Mouse (Mus musculus): ENCODE data around the gene Dlgap4. TPM values are rescaled to one million over a fixed set of nuclear protein-coding genes. Genes with fewer than 3 reads are reported as not detected.
A peak's percentile ranks its signal among the peaks of the same experiment; 100 is the strongest.

The Dlgap4 gene
- polyA plus RNA-seq, 1 experiment from 2014 or later = 98.3 TPM

DNA sequence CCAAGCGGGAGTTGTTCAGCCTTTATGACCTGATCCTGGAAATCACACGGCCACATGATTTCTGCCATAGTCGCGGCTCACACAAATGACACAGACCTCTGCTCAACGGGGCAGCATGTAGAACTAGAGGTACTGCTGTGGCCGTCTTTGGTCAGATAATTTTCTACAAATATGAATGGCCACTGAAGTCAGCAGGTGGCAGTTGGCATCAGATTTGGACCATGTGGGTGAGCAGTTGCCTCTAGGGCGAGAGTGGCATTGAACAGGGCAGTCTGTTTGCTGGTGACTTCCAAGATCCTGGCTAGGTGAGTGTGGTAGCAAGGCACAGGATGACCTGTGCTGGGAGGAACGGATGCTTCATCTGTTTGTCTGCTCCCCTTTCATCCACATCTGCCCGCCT lies 24.0 kb upstream of the Dlgap4 start:
- Histone ChIP-seq H3K27me3 (no peaks in the 10 kb centered on the region; the same call in 1 of the 2 replicates), H3K4me1 (peaks cover 11% of the 10 kb centered on the region), H3K36me3 (no peaks in the 10 kb centered on the region), H3K4me2 (no peak overlapping the region), H3K9ac (no peak overlapping the region), H3K27ac (no peak overlapping the region), H3K9me3 (no peaks in the 10 kb centered on the region), H3K4me3 (no peak overlapping the region)
- WGBS = 86% methylated on average over 9 of the region's 9 CpGs
- ATAC-seq (ENCODE audit: insufficient number of reproducible peaks, insufficient read depth, low FRiP score, low TSS enrichment, low read depth) = no peak

DNA sequence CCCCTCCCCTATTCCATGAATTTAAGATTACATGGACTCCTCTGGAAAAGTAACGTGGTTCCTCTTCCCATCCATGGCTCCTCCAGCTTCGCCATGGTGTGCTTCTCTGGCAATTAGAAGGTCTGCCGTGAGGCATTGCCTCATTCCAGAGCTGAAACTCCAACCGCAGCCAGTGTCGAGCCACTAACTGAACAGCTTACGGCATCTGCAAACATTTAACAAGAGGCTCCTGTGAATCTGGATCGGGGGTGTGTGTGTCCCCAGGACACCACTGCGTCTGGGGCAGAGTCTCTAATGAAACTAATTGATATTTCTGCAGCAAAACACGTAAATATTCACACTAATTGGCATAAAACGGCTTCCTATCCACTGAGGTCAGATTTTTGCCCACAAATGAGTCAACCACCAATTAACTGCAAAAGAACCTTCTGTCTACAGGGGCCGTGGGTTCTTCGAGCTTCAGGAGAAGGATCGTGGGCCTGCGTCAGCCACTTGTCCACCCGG lies 18.5 kb upstream of the Dlgap4 start:
- Histone ChIP-seq H3K4me3 (no peak overlapping the region), H3K36me3 (no peaks in the 10 kb centered on the region), H3K9ac (no peak overlapping the region), H3K27me3 (no peaks in the 10 kb centered on the region; the same call in 1 of the 2 replicates), H3K4me1 (peaks cover 16% of the 10 kb centered on the region), H3K27ac (no peak overlapping the region), H3K4me2 (peak overlapping the region; percentile 28), H3K9me3 (no peaks in the 10 kb centered on the region)
- no peak for ATAC-seq (ENCODE audit: insufficient number of reproducible peaks, insufficient read depth, low FRiP score, low TSS enrichment, low read depth)
- WGBS = 28% methylated on average over 15 of the region's 15 CpGs

DNA sequence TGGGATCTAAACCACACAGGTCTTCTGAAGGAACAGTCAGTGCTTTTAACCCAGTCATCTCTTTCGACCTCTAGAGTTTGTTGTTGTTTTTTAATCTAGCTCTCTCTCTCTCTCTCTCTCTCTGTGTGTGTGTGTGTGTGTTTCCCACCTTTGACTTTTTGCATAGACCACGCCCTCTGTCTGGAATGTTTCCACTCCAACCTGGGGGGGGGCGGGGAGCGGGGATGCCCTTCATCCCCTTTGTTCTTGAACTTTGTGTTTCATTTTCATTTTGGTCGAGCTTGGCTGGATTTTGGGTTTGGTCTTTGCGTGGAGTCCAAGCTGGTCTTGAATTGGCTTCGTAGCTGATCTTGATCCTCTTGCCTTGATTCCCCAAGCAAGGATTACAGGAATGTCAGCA lies 10.9 kb upstream of the Dlgap4 start:
- Histone ChIP-seq H3K9me3 (no peaks in the 10 kb centered on the region), H3K36me3 (no peaks in the 10 kb centered on the region), H3K4me1 (no peaks in the 10 kb centered on the region), H3K9ac (no peak overlapping the region), H3K4me3 (no peak overlapping the region), H3K4me2 (no peak overlapping the region), H3K27me3 (peaks cover under 1% of the 10 kb centered on the region; the same call in 1 of the 2 replicates), H3K27ac (no peak overlapping the region)
- WGBS = 80% methylated on average over 7 of the region's 7 CpGs
- ATAC-seq (ENCODE audit: insufficient number of reproducible peaks, insufficient read depth, low FRiP score, low TSS enrichment, low read depth) = no peak

DNA sequence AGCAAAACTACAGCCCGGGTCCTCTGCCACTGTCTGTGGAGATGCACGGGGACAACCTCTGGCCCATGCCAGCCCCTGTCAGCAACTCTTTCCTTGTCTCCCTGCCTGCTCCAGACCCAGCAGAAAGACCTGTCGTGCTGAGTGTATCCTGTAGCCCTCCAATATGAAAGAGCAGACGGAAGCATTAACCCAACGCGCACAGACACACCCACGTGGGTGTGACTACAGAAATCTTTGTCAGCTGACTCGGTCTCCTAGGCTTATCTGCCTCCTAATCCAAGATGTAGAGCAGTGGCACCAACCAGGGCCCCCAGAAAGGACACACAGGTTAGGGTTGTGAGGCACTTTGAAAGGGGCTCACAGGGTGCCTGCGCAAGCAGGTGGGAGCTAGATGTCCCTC lies 9.8 kb upstream of the Dlgap4 start:
- Histone ChIP-seq H3K4me2 (no peak overlapping the region), H3K4me1 (no peaks in the 10 kb centered on the region)
- WGBS = 82% methylated on average over 9 of the region's 9 CpGs

DNA sequence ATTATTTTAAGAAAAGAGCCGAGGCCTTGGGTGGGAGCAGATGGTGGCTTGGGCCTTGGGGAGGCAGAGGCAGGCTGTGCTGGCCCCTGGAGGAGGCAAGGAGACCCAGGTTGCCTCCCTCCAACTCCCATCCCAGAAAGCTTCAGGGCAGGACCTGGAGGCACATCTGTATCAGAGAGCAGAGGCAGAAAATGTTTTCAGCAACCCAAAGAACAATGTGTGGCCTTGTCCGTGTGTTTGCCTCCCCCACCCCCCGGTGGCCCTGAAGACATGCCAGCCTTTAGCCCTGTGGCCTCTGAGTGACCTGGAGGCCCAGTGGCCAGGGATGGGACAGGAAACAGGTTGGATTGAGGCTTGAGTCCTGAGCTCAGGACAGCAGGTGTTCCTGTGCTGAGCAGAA lies 8.4 kb upstream of the Dlgap4 start:
- H3K36me3 ChIP-seq = no peaks in the 10 kb centered on the region

More for the DNA sequence above, 9.8 kb upstream of the Dlgap4 start:
- Histone ChIP-seq H3K9me3 (no peaks in the 10 kb centered on the region), H3K36me3 (no peaks in the 10 kb centered on the region), H3K4me3 (no peak overlapping the region), H3K27ac (no peak overlapping the region), H3K27me3 (peaks cover 8% of the 10 kb centered on the region; the same call in 1 of the 2 replicates), H3K9ac (no peak overlapping the region)
- no peak for ATAC-seq (ENCODE audit: insufficient number of reproducible peaks, insufficient read depth, low FRiP score, low TSS enrichment, low read depth)

DNA sequence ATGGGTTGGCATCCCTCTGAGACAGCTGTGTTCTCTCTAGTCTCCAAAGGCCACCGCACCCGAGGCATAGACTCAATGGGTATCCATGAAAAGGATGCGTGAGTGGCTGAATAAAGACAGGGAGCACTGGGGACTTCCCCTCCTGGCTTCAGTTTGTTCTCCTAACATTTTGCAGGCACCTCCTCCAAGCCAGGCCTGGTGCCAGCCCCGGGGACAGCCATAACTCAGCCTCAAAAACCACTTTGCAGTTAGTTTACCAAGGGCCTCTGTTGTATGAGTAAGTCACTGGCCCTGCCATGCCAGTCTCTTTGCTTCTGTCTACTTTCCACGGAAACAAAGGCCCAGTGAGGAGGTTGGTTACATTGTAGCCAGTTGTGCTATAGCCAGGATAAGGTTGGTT lies 7.5 kb upstream of the Dlgap4 start:
- H3K4me3 ChIP-seq = no peak overlapping the region
- no peak for ATAC-seq (ENCODE audit: insufficient number of reproducible peaks, insufficient read depth, low FRiP score, low TSS enrichment, low read depth)
- no peak overlapping the region for H3K27ac ChIP-seq
- H3K9ac ChIP-seq = no peak overlapping the region
- H3K4me1 ChIP-seq = no peaks in the 10 kb centered on the region
- H3K36me3 ChIP-seq = no peaks in the 10 kb centered on the region
- H3K27me3 ChIP-seq = peaks cover 27% of the 10 kb centered on the region
- WGBS = 76% methylated on average over 5 of the region's 5 CpGs
- H3K4me2 ChIP-seq = no peak overlapping the region
- no peaks in the 10 kb centered on the region for H3K9me3 ChIP-seq

More for the DNA sequence above, 8.4 kb upstream of the Dlgap4 start:
- peaks cover 22% of the 10 kb centered on the region for H3K27me3 ChIP-seq
- ATAC-seq (ENCODE audit: insufficient number of reproducible peaks, insufficient read depth, low FRiP score, low TSS enrichment, low read depth) = no peak
- H3K4me2 ChIP-seq = no peak overlapping the region
- 45% methylated on average over 3 of the region's 3 CpGs for WGBS
- H3K4me3 ChIP-seq = no peak overlapping the region
- H3K27ac ChIP-seq = no peak overlapping the region
- no peaks in the 10 kb centered on the region for H3K4me1 ChIP-seq
- H3K9me3 ChIP-seq = no peaks in the 10 kb centered on the region
- H3K9ac ChIP-seq = no peak overlapping the region

DNA sequence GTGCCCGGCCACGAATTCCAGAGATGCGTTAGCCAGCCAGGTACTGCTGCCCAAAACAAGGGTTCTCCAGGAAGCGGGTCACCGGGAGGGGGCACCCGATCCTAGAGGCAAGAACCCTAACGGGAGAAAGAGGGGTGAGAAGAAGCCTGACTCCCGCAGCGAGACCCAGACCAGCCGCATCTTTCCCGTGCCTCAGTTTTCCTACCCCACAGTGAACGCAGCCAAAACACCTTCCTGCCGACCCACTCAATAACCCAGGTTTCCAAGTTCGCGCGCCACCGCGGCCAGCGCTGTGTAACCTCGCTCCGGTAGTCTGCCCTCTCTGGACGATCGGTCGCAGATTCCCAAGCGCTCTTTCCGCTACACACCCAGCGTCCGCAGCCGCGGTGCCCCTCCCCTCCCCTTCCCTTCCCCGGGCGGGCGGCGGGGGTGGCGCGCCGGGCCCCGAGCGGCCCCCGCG lies 394 bp upstream of the Dlgap4 start:
- peaks cover 90% of the 10 kb centered on the region for H3K27me3 ChIP-seq
- no peaks in the 10 kb centered on the region for H3K9me3 ChIP-seq
- under 1% methylated on average over 41 of the region's 41 CpGs for whole genome bisulfite sequencing
- H3K4me2 ChIP-seq = peak overlapping the region; percentile 98
- H3K4me3 ChIP-seq = peak overlapping the region; percentile 79
- H3K36me3 ChIP-seq = no peaks in the 10 kb centered on the region
- no peak overlapping the region for H3K27ac ChIP-seq
- H3K4me1 ChIP-seq = peaks cover 25% of the 10 kb centered on the region
- no peak for ATAC-seq (ENCODE audit: insufficient number of reproducible peaks, insufficient read depth, low FRiP score, low TSS enrichment, low read depth)
- H3K9ac ChIP-seq = peak overlapping the region; percentile 79

DNA sequence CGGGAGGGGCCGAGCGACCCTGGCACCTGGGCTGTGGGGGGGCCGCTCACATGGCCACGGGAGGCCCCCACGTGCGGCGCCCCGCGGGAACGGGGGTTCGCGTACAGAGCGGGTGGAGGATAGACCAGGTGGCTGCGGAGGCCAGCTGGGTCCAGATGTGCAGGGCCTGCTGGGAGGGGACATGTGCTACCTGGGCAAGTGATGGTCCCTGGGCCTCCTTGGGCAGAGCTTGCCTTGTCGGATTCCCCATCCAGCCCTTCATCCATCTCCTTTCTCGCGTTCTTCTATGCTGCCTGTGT lies 702 bp downstream of the Dlgap4 start:
- Histone ChIP-seq H3K36me3 (no peaks in the 10 kb centered on the region), H3K4me1 (peaks cover 25% of the 10 kb centered on the region), H3K27ac (no peak overlapping the region), H3K4me2 (peak overlapping the region; percentile 98), H3K9me3 (no peaks in the 10 kb centered on the region), H3K4me3 (peak overlapping the region; percentile 79), H3K9ac (peak overlapping the region; percentile 79), H3K27me3 (peaks cover 94% of the 10 kb centered on the region)
- 1% methylated on average over 18 of the region's 18 CpGs for WGBS
- ATAC-seq (ENCODE audit: insufficient number of reproducible peaks, insufficient read depth, low FRiP score, low TSS enrichment, low read depth) = 0 out of 2 replicates have a peak, but pooled peaks have one; percentile 32

DNA sequence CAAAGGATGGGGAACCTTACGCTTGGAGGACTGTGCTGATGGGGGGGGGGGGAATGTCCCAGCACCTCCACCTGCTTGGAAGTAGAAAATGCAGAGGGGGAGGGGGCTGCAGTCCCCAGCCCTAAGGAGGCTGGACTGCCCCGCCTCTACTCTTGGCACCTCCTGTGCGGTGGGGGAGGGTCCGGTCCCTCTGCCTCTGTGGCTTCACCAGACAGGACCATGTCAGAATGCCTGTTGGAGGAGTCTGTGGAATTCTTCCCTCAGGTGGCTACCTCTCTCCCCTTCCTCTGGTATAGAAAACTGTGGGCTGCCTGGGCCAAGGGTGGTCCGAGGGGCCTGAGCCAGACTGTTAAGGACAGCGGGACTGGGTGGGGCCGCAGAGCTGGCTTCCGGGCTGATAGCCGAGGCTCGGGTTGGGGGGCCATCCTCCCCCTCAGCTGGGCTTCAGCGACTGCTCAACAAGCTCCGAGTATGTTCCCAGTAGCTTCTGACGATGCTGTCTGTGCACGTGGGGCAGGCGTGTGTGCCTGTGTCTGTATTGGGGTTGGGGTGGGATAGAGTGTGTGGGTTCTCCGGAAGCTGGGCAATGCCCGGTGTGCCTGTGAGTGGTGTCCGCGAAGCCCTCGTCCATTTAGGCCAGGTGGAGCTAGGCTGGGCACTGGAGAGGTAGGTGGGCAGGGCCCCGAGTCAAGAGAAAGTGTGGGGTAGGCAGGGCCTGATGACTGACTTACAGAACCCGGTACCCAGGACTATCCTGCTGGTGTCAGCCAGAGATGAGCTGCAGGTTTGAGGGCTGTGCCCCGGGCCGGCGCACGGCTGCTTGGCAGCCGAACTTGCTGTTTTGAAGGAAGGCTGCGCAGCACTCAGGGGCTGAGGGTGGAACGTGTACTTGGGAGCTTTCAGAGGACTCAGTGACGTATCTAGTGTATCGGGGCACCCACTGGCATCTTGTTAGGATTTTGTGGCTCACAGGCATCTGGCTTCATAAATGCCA lies 1.5 kb downstream of the Dlgap4 start:
- Histone ChIP-seq H3K4me3 (peak overlapping the region; percentile 79), H3K36me3 (no peaks in the 10 kb centered on the region), H3K27me3 (peaks cover 94% of the 10 kb centered on the region), H3K27ac (no peak overlapping the region), H3K9me3 (no peaks in the 10 kb centered on the region), H3K4me2 (peak overlapping the region; percentile 98), H3K4me1 (peaks cover 25% of the 10 kb centered on the region), H3K9ac (no peak overlapping the region)
- 7% methylated on average over 31 of the region's 31 CpGs for WGBS
- ATAC-seq (ENCODE audit: insufficient number of reproducible peaks, insufficient read depth, low FRiP score, low TSS enrichment, low read depth) = no peak

DNA sequence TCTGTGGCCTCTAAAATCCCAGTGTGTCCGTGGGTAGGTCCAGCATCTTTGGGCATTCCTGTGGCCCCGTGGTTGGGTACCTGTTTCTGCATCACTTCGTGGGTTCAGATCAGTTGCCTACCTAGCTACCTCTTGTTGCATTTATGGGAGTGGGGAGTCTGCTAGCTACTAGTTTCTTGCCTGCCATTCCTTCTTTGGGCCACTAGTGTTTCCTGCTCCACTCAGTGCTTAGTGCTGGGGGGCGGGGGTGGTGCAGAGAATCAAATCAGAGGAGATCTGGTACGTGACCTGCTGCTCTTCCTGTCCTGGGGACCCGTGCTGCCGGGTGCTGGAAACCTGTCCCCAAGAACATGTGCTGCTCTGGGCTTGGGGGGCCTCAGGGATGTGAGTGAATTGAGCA lies 3.0 kb downstream of the Dlgap4 start:
- H3K27ac ChIP-seq = no peak overlapping the region
- H3K27me3 ChIP-seq = peaks cover 83% of the 10 kb centered on the region
- no peaks in the 10 kb centered on the region for H3K36me3 ChIP-seq
- no peak overlapping the region for H3K4me2 ChIP-seq
- WGBS = 64% methylated on average over 7 of the region's 7 CpGs
- H3K4me1 ChIP-seq = peaks cover 25% of the 10 kb centered on the region
- no peak for ATAC-seq (ENCODE audit: insufficient number of reproducible peaks, insufficient read depth, low FRiP score, low TSS enrichment, low read depth)
- no peak overlapping the region for H3K9ac ChIP-seq
- no peak overlapping the region for H3K4me3 ChIP-seq
- H3K9me3 ChIP-seq = no peaks in the 10 kb centered on the region

DNA sequence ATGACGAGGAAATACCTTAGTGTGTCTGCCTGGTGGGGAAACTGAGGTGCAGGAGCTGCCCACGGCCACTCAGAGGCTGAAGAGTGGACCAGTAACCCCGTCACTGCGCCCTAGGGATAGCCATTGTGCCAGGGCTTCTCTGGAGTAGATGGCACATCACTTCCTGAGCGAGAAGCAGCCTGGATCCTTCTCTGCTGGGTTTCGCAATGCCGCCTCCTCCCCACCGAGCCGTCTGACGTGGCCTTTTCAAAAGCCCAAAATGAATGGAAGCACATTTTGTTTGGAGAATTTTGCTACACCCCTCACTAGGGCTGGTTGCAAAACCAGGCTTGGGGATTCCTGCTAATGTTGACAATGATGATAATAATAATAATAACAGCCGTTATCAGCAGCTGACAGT lies 4.0 kb downstream of the Dlgap4 start:
- no peak overlapping the region for H3K4me2 ChIP-seq
- no peaks in the 10 kb centered on the region for H3K36me3 ChIP-seq
- no peak overlapping the region for H3K27ac ChIP-seq
- peaks cover 73% of the 10 kb centered on the region for H3K27me3 ChIP-seq
- H3K9ac ChIP-seq = peak overlapping the region; percentile 8; the same call in 1 of the 2 replicates
- WGBS = 33% methylated on average over 11 of the region's 11 CpGs
- no peak for ATAC-seq (ENCODE audit: insufficient number of reproducible peaks, insufficient read depth, low FRiP score, low TSS enrichment, low read depth)
- H3K4me3 ChIP-seq = no peak overlapping the region
- peaks cover 25% of the 10 kb centered on the region for H3K4me1 ChIP-seq
- no peaks in the 10 kb centered on the region for H3K9me3 ChIP-seq

DNA sequence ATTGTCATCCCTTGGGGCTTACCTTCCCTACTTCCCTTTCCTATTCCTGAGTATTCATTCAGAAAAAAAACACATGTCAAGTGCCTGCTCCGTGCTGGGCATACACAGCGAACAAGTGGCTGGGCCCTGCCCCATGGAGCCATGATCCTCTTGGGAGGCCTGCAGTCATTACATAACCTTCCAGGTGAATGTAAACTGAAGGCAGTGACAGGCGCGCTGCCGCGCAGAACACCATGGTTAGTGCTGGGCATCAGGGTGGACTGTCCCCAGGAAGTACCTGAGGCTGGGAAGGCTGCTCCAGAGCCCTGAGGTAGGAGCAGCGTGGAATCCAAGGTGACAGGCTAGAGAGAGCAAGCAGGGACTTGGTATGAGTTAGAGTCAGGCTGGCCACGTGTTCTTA lies 7.4 kb downstream of the Dlgap4 start:
- no peak for ATAC-seq (ENCODE audit: insufficient number of reproducible peaks, insufficient read depth, low FRiP score, low TSS enrichment, low read depth)
- 0 out of 2 replicates have a peak, but pooled peaks cover 4% of the 10 kb centered on the region for H3K4me1 ChIP-seq
- peaks cover 41% of the 10 kb centered on the region for H3K27me3 ChIP-seq
- 75% methylated on average over 8 of the region's 8 CpGs for WGBS
- no peak overlapping the region for H3K27ac ChIP-seq
- H3K9me3 ChIP-seq = no peaks in the 10 kb centered on the region
- no peaks in the 10 kb centered on the region for H3K36me3 ChIP-seq
- no peak overlapping the region for H3K4me3 ChIP-seq
- no peak overlapping the region for H3K4me2 ChIP-seq
- no peak overlapping the region for H3K9ac ChIP-seq
